Comparison of ENCODE assay signal across 18 mouse cellular contexts in the genomic region with DNA sequence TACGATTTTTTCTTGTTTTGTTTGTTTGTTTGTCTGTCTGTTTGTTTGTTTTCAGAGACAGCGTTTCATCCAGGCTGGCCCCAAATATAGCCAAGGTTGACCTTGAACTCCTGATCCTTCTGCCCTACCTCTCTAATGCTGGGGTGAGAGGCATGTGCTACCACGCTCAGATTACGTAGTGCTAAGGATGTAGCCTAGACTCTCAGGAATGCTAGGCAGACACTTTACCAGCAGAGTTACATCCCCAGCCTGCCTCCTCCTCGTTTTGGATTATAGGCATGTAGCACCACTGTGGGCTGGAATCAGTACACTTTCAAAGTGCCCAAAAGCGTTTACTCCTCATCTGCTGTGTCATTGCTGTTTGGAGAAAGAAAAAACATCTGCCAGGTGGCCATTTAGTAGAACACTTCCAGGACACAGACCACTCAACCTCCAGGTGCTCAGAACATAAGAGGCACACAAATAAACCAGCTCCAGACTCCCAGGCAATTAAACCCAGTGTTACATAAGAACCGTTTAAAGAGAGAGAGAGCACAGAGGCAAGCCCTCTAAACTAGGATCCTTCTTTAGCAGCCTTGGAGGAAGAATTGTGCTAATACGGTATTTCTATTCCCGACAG. TPM values are rescaled to one million over a fixed set of nuclear protein-coding genes. Genes with fewer than 3 reads are reported as not detected.
DNase-seq lines count a peak whose midpoint lies in the region; ATAC-seq and TF ChIP-seq lines count a peak whose summit lies in the region.
"Had no signal": no experiment of that assay in that cellular context is flagged by ENCODE, and none has a peak within 500 bp of the region (broad histone marks: within the 10 kb centered on the region; RNA-seq: fewer than 3 reads in every experiment).

No protein-coding gene starts in this region.

- no peaks in the 10 kb centered on the region for H3K27me3 ChIP-seq in lung, postnatal 0 days (replicated peaks; ENCODE audit: insufficient read depth, low read length)
- H3K27me3 ChIP-seq: heart, embryonic 15.5 days; liver, embryonic 12.5 days had no signal

- peak; percentile 31 to 45 for DNase-seq in left cerebral cortex, adult 8-10 months (ENCODE audit: low spot score in 2 of 2)
- DNase-seq in left cerebral cortex, postnatal 14 days (ENCODE audit: low spot score in 2 of 2), result no peak
- peak; percentile 78 for DNase-seq in brain, adult 2 months (ENCODE audit: low read depth, low spot score)
- peak; percentile 58 for DNase-seq in forelimb bud, embryonic 11.5 days (ENCODE audit: low read depth, low spot score)
- peak; percentile 90 for DNase-seq in lung, postnatal 0 days (ENCODE audit: low spot score)
- no peak for DNase-seq in layer of hippocampus, postnatal 10 days (ENCODE audit: low spot score in 2 of 2)
- DNase-seq in cerebellum, adult 9-11 months, result no peak
- DNase-seq: cerebellum, postnatal 14 days; gastrocnemius, adult 2 months; heart, adult 18-20 months; kidney, adult 8-10 months; right cerebral cortex, postnatal 25 days; thymus, postnatal 36 days had no signal

- no peak for TF ChIP-seq CTCF in lung, postnatal 0 days (IDR thresholded peaks at IDR 0.05)

- H3K4me2 ChIP-seq in lung, postnatal 0 days (replicated peaks; ENCODE audit: low read depth, low read length), result no peak overlapping the region
- H3K4me2 ChIP-seq: heart, embryonic 15.5 days; liver, embryonic 12.5 days had no signal

- no peaks in the 10 kb centered on the region for H3K9me3 ChIP-seq in lung, postnatal 0 days (ENCODE audit: low read length)
- H3K9me3 ChIP-seq: heart, embryonic 15.5 days; liver, embryonic 12.5 days had no signal

- intact Hi-C loops in left cerebral cortex, postnatal 14 days (cut with DNase I), result no loop called here

- H3K4me1 ChIP-seq in lung, postnatal 0 days (ENCODE audit: insufficient read depth, low read depth, low read length), result no peaks in the 10 kb centered on the region; the same call in 1 of the 2 replicates
- H3K4me1 ChIP-seq: heart, embryonic 15.5 days; liver, embryonic 12.5 days had no signal

- H3K36me3 ChIP-seq in lung, postnatal 0 days (ENCODE audit: insufficient read depth, low read length), result no peaks in the 10 kb centered on the region
- H3K36me3 ChIP-seq: heart, embryonic 15.5 days; liver, embryonic 12.5 days had no signal

- 0 out of 2 replicates have a peak overlapping the region, but pooled peaks have one; percentile 23 for H3K27ac ChIP-seq in lung, postnatal 0 days (ENCODE audit: low read length)
- H3K27ac ChIP-seq: gastrocnemius, adult 2 months; heart, embryonic 15.5 days; hindbrain, postnatal 0 days; liver, embryonic 12.5 days; macrophage had no signal

- H3K9ac ChIP-seq in lung, postnatal 0 days (replicated peaks; ENCODE audit: low read depth), result no peak overlapping the region
- H3K9ac ChIP-seq: heart, embryonic 15.5 days; liver, embryonic 12.5 days had no signal

- WGBS in lung, postnatal 0 days, result 52% methylated on average over 9 of the region's 9 CpGs

- H3K4me3 ChIP-seq in lung, postnatal 0 days (ENCODE audit: low read depth, low read length), result no peak overlapping the region
- H3K4me3 ChIP-seq: gastrocnemius, adult 2 months; heart, embryonic 15.5 days; liver, embryonic 12.5 days had no signal

- ATAC-seq in lung, postnatal 0 days, result peak; percentile 87
- ATAC-seq: hindbrain, postnatal 0 days; liver, embryonic 12.5 days; midbrain, embryonic 16.5 days had no signal

- peak; percentile 94 for TF ChIP-seq EP300 in lung, postnatal 0 days (IDR thresholded peaks at IDR 0.05)

RNA-seq across cellular contexts. Expression of a gene that starts 16.0 kb away (rescaled TPM):
- 100 to 1,000 TPM in 1 of 4 experiments, 10 to 100 TPM in 3; 82.9 to 102 (median 92.0) TPM for total RNA-seq in left cerebral cortex, adult 8-10 months (2022)
- 10 to 100 TPM; 60.6 to 63.0 TPM for total RNA-seq in left cerebral cortex, postnatal 14 days (2021)
- 41.0 and 44.6 TPM in 2 replicates for polyA plus RNA-seq in lung, postnatal 0 days (2015; fragmentation: Nextera tagmentation; extraction: Ambion mirVana)
- total RNA-seq in layer of hippocampus, postnatal 10 days (2021), result 100 to 1,000 TPM in 1 of 2 experiments, 10 to 100 TPM in 1; 99.3 to 101 TPM
- polyA plus RNA-seq: macrophage had no signal

Comparison
In these comparisons a context has a peak if more than half of its experiments do, and no peak if none do; other contexts are left out.
1. DNase-seq: peak in left cerebral cortex, adult 8-10 months (2 of 2), brain, adult 2 months (single experiment), forelimb bud, embryonic 11.5 days (single experiment) and lung, postnatal 0 days (single experiment); none in left cerebral cortex, postnatal 14 days (0 of 2), layer of hippocampus, postnatal 10 days (0 of 2) and cerebellum, adult 9-11 months (single experiment).